Mouse (Mus musculus) adrenal gland, postnatal 36 days (tissue): ENCODE measurements around the gene Rac1. TPM values are rescaled to one million over a fixed set of nuclear protein-coding genes. Genes with fewer than 3 reads are reported as not detected.

Source experiments
- total RNA-seq, 2 experiments: library from RNA; stranded (reverse); gene quantifications; 2 replicates each; pipeline ENCODE4 v1.2.3; 2021

Rac1 gene
- total RNA-seq, 2 experiments from 2014 or later, result 372 to 394 TPM

Other genes starting within 250 kb of the Rac1 start
- under 1 TPM; 0.36 to 0.40 TPM for gene Zfp853, start 234.4 kb downstream of the Rac1 start, total RNA-seq
- 10 to 100 TPM; 24.2 to 33.2 TPM for gene E130309D02Rik, start 212.7 kb downstream of the Rac1 start, total RNA-seq
- 10 to 100 TPM; 54.7 to 60.4 TPM for gene Zdhhc4, start 198.8 kb downstream of the Rac1 start, total RNA-seq
- gene Grid2ip, start 170.7 kb downstream of the Rac1 start, total RNA-seq, result under 1 TPM; 0.20 to 0.30 TPM
- gene Kdelr2, start 124.2 kb downstream of the Rac1 start, total RNA-seq, result 100 to 1,000 TPM; 114 to 116 TPM
- 10 to 100 TPM; 14.4 to 20.7 TPM for gene Daglb, start 63.5 kb downstream of the Rac1 start, total RNA-seq
- gene Cyth3, start 94.4 kb upstream of the Rac1 start, total RNA-seq, result 100 to 1,000 TPM; 120 to 180 TPM
- gene Usp42, start 204.2 kb upstream of the Rac1 start, total RNA-seq, result 10 to 100 TPM; 13.2 to 14.9 TPM